Mouse (Mus musculus): ENCODE data around the gene Mlec. TPM values are rescaled to one million over a fixed set of nuclear protein-coding genes. Genes with fewer than 3 reads are reported as not detected.
A peak's percentile ranks its signal among the peaks of the same experiment; 100 is the strongest.

The Mlec gene
- polyA plus RNA-seq, 1 experiment from 2014 or later: 59.5 TPM

- Histone ChIP-seq H3K27me3 (replicated peaks; ENCODE audit: control insufficient read depth, insufficient read depth, low read length) (no peaks in the 10 kb centered on the region), H3K4me1 (replicated peaks; ENCODE audit: control insufficient read depth, insufficient read depth, low read length) (no peaks in the 10 kb centered on the region), H3K9me3 (ENCODE audit: control insufficient read depth, low read length) (no peaks in the 10 kb centered on the region), H3K36me3 (ENCODE audit: control insufficient read depth, insufficient read depth, low read length) (peaks cover 27% of the 10 kb centered on the region), H3K4me3 (ENCODE audit: low read depth, low read length) (no peak overlapping the region), H3K9ac (ENCODE audit: low read depth, low read length) (no peak overlapping the region), H3K4me2 (no peak overlapping the region), H3K27ac (ENCODE audit: low read depth, low read length) (no peak overlapping the region)
- WGBS: 76% methylated on average over 10 of the region's 10 CpGs
- DNase-seq (ENCODE audit: low spot score) (no peak), ATAC-seq (replicated peaks; ENCODE audit: low FRiP score) (no peak)
These were observed 14.4 kb downstream of the Mlec start for GRCm38 (mm10) chr5:115143552-115143951.

- Histone ChIP-seq H3K27me3 (replicated peaks; ENCODE audit: control insufficient read depth, insufficient read depth, low read length) (no peaks in the 10 kb centered on the region), H3K9ac (ENCODE audit: low read depth, low read length) (no peak overlapping the region), H3K27ac (ENCODE audit: low read depth, low read length) (no peak overlapping the region), H3K4me1 (replicated peaks; ENCODE audit: control insufficient read depth, insufficient read depth, low read length) (no peaks in the 10 kb centered on the region), H3K4me2 (no peak overlapping the region), H3K36me3 (ENCODE audit: control insufficient read depth, insufficient read depth, low read length) (peaks cover 14% of the 10 kb centered on the region), H3K9me3 (ENCODE audit: control insufficient read depth, low read length) (no peaks in the 10 kb centered on the region), H3K4me3 (ENCODE audit: low read depth, low read length) (no peak overlapping the region)
- ATAC-seq (replicated peaks; ENCODE audit: low FRiP score) (no peak), DNase-seq (ENCODE audit: low spot score) (no peak)
- 86% methylated on average over 9 of the region's 9 CpGs for WGBS
These were observed 15.7 kb downstream of the Mlec start for GRCm38 (mm10) chr5:115142166-115142697.

GRCm38 (mm10) chr5:115140726-115141125 is 17.3 kb downstream of the Mlec start:
- DNase-seq (ENCODE audit: low spot score) (no peak), ATAC-seq (replicated peaks; ENCODE audit: low FRiP score) (no peak)
- Histone ChIP-seq H3K27me3 (replicated peaks; ENCODE audit: control insufficient read depth, insufficient read depth, low read length) (no peaks in the 10 kb centered on the region), H3K36me3 (ENCODE audit: control insufficient read depth, insufficient read depth, low read length) (peaks cover 1% of the 10 kb centered on the region; the same call in 1 of the 2 replicates), H3K4me2 (no peak overlapping the region), H3K4me1 (replicated peaks; ENCODE audit: control insufficient read depth, insufficient read depth, low read length) (no peaks in the 10 kb centered on the region), H3K9me3 (ENCODE audit: control insufficient read depth, low read length) (no peaks in the 10 kb centered on the region), H3K4me3 (ENCODE audit: low read depth, low read length) (no peak overlapping the region), H3K27ac (ENCODE audit: low read depth, low read length) (no peak overlapping the region), H3K9ac (ENCODE audit: low read depth, low read length) (no peak overlapping the region)
- WGBS: 55% methylated on average over 3 of the region's 3 CpGs

- no peak overlapping the region for H3K4me2 ChIP-seq
- ATAC-seq (replicated peaks; ENCODE audit: low FRiP score): no peak
- H3K9me3 ChIP-seq (ENCODE audit: control insufficient read depth, low read length): no peaks in the 10 kb centered on the region
- 60% methylated on average over 4 of the region's 4 CpGs for WGBS
- DNase-seq (ENCODE audit: low spot score): no peak
- H3K36me3 ChIP-seq (ENCODE audit: control insufficient read depth, insufficient read depth, low read length): no peaks in the 10 kb centered on the region; the same call in 1 of the 2 replicates
- H3K9ac ChIP-seq (ENCODE audit: low read depth, low read length): no peak overlapping the region
- no peaks in the 10 kb centered on the region for H3K27me3 ChIP-seq (replicated peaks; ENCODE audit: control insufficient read depth, insufficient read depth, low read length)
- H3K4me1 ChIP-seq (replicated peaks; ENCODE audit: control insufficient read depth, insufficient read depth, low read length): peaks cover under 1% of the 10 kb centered on the region
- H3K27ac ChIP-seq (ENCODE audit: low read depth, low read length): no peak overlapping the region
- H3K4me3 ChIP-seq (ENCODE audit: low read depth, low read length): no peak overlapping the region
These were observed 18.9 kb downstream of the Mlec start for GRCm38 (mm10) chr5:115139124-115139523.

- H3K36me3 ChIP-seq (ENCODE audit: control insufficient read depth, insufficient read depth, low read length): peaks cover 6% of the 10 kb centered on the region; the same call in 1 of the 2 replicates
- H3K4me1 ChIP-seq (replicated peaks; ENCODE audit: control insufficient read depth, insufficient read depth, low read length): peaks cover 9% of the 10 kb centered on the region
- ATAC-seq (replicated peaks; ENCODE audit: low FRiP score) (peak; percentile 97), DNase-seq (ENCODE audit: low spot score) (peak; percentile 90)
- under 1% methylated on average over 70 of the region's 81 CpGs for WGBS
- H3K4me2 ChIP-seq: peak within 1 kb of the TSS; percentile 90
- H3K4me3 ChIP-seq (ENCODE audit: low read depth, low read length): peak within 1 kb of the TSS; percentile 81
- no peaks in the 10 kb centered on the region for H3K9me3 ChIP-seq (ENCODE audit: control insufficient read depth, low read length)
- no peak within 1 kb of the TSS for H3K27ac ChIP-seq (ENCODE audit: low read depth, low read length)
- no peaks in the 10 kb centered on the region for H3K27me3 ChIP-seq (replicated peaks; ENCODE audit: control insufficient read depth, insufficient read depth, low read length)
- peak within 1 kb of the TSS; percentile 76 for H3K9ac ChIP-seq (ENCODE audit: low read depth, low read length)
These were observed 23.5 kb downstream of the Mlec start, which contains the start of gene Unc119b for GRCm38 (mm10) chr5:115134234-115135165. Gene Unc119b (minus strand): TSS chr5:115134975.

- H3K27ac ChIP-seq (ENCODE audit: low read depth, low read length): no peak overlapping the region
- peak overlapping the region; percentile 81 for H3K4me3 ChIP-seq (ENCODE audit: low read depth, low read length)
- H3K9me3 ChIP-seq (ENCODE audit: control insufficient read depth, low read length): no peaks in the 10 kb centered on the region
- DNase-seq (ENCODE audit: low spot score): no peak
- H3K4me2 ChIP-seq: peak overlapping the region; percentile 90
- 60% methylated on average over 6 of the region's 6 CpGs for WGBS
- peaks cover 9% of the 10 kb centered on the region for H3K4me1 ChIP-seq (replicated peaks; ENCODE audit: control insufficient read depth, insufficient read depth, low read length)
- no peaks in the 10 kb centered on the region for H3K27me3 ChIP-seq (replicated peaks; ENCODE audit: control insufficient read depth, insufficient read depth, low read length)
- peaks cover 8% of the 10 kb centered on the region; the same call in 1 of the 2 replicates for H3K36me3 ChIP-seq (ENCODE audit: control insufficient read depth, insufficient read depth, low read length)
- peak overlapping the region; percentile 76 for H3K9ac ChIP-seq (ENCODE audit: low read depth, low read length)
- no peak for ATAC-seq (replicated peaks; ENCODE audit: low FRiP score)
These were observed 24.5 kb downstream of the Mlec start for GRCm38 (mm10) chr5:115133358-115134066.

GRCm38 (mm10) chr5:115132465-115132864 is 25.5 kb downstream of the Mlec start:
- Histone ChIP-seq H3K27ac (ENCODE audit: low read depth, low read length) (no peak overlapping the region), H3K9ac (ENCODE audit: low read depth, low read length) (no peak overlapping the region), H3K9me3 (ENCODE audit: control insufficient read depth, low read length) (no peaks in the 10 kb centered on the region), H3K4me1 (replicated peaks; ENCODE audit: control insufficient read depth, insufficient read depth, low read length) (peaks cover 9% of the 10 kb centered on the region), H3K4me3 (ENCODE audit: low read depth, low read length) (no peak overlapping the region), H3K4me2 (no peak overlapping the region), H3K27me3 (replicated peaks; ENCODE audit: control insufficient read depth, insufficient read depth, low read length) (no peaks in the 10 kb centered on the region), H3K36me3 (ENCODE audit: control insufficient read depth, insufficient read depth, low read length) (peaks cover 12% of the 10 kb centered on the region; the same call in 1 of the 2 replicates)
- 94% methylated on average over 8 of the region's 8 CpGs for WGBS
- ATAC-seq (replicated peaks; ENCODE audit: low FRiP score) (no peak), DNase-seq (ENCODE audit: low spot score) (no peak)

GRCm38 (mm10) chr5:115129328-115129727 is 28.7 kb downstream of the Mlec start:
- H3K4me1 ChIP-seq (replicated peaks; ENCODE audit: control insufficient read depth, insufficient read depth, low read length): peaks cover 9% of the 10 kb centered on the region
- no peaks in the 10 kb centered on the region for H3K27me3 ChIP-seq (replicated peaks; ENCODE audit: control insufficient read depth, insufficient read depth, low read length)
- H3K9ac ChIP-seq (ENCODE audit: low read depth, low read length): no peak overlapping the region
- no peaks in the 10 kb centered on the region for H3K9me3 ChIP-seq (ENCODE audit: control insufficient read depth, low read length)
- no peak overlapping the region for H3K4me2 ChIP-seq
- no peak for ATAC-seq (replicated peaks; ENCODE audit: low FRiP score)
- H3K36me3 ChIP-seq (ENCODE audit: control insufficient read depth, insufficient read depth, low read length): peaks cover 23% of the 10 kb centered on the region
- no peak overlapping the region for H3K4me3 ChIP-seq (ENCODE audit: low read depth, low read length)
- WGBS: 86% methylated on average over 6 of the region's 6 CpGs
- H3K27ac ChIP-seq (ENCODE audit: low read depth, low read length): no peak overlapping the region
- DNase-seq (ENCODE audit: low spot score): no peak

All from liver, embryonic 11.5 days (tissue).